Mouse (Mus musculus) cerebellum, adult 11 months (tissue): Measurements from ENCODE around the gene Ms4a10.

Experiments
- DNase-seq: peaks from one replicate; pipeline ENCODE4 v3.0.0; 2022

The Ms4a10 gene

GRCm38 (mm10) chr19:10914870-10915269 lies 59.6 kb downstream of the Ms4a10 start:
- DNase-seq, result no peak

- DNase-seq, result no peak
Measured at GRCm38 (mm10) chr19:10914291-10914690, 60.2 kb downstream of the Ms4a10 start.
